Mouse (Mus musculus) heart, embryonic 14.5 days (tissue): Measurements from ENCODE around the gene Ppp1r3e. TPM values are rescaled to one million over a fixed set of nuclear protein-coding genes. Genes with fewer than 3 reads are reported as not detected.
A peak's percentile ranks its signal among the peaks of the same experiment; 100 is the strongest.

Experiments used
- ATAC-seq: fragments of 200-750 bp; cut with Nextera tagmentation; 2 replicates; pipeline ENCODE4 v1.8.0; 2017; ENCODE audit warnings: low read depth, moderate TSS enrichment; ENCODE audit not compliant: insufficient number of reproducible peaks, insufficient read depth, low FRiP score
- H3K27ac ChIP-seq, 2 experiments: fragments of 200-500 bp in 1 of 2; fragments of 300-500 bp in 1 of 2; sonication (generic) in 1 of 2; replicated peaks in 1 of 2; 2 replicates each; pipeline ENCODE4 v1.5.1; 2012 to 2014; ENCODE audit warnings: low read depth in 2 of 2, low read length in 2 of 2, control low read depth in 1 of 2, mild to moderate bottlenecking in 1 of 2, mixed read lengths in 1 of 2; ENCODE audit not compliant: control insufficient read depth in 1 of 2, insufficient read depth in 1 of 2
- H3K27me3 ChIP-seq: fragments of 300-500 bp; sonication (generic); 2 replicates; pipeline ENCODE4 v1.6.1; 2014; ENCODE audit warnings: mild to moderate bottlenecking, low read length, control low read depth; ENCODE audit not compliant: control insufficient read depth, insufficient read depth
- H3K36me3 ChIP-seq: fragments of 300-500 bp; sonication (generic); 2 replicates; pipeline ENCODE4 v1.6.1; 2014; ENCODE audit warnings: mild to moderate bottlenecking, control low read depth, low read length, mixed read lengths; ENCODE audit not compliant: control insufficient read depth, insufficient read depth
- H3K4me1 ChIP-seq, 2 experiments: fragments of 200-500 bp in 1 of 2; fragments of 300-500 bp in 1 of 2; sonication (generic) in 1 of 2; 2 replicates each; pipeline ENCODE4 v1.6.1; 2012 to 2014; ENCODE audit warnings: low read length in 2 of 2, control low read depth in 1 of 2, mixed read lengths in 1 of 2; ENCODE audit not compliant: control insufficient read depth in 2 of 2, insufficient read depth in 2 of 2
- H3K4me2 ChIP-seq: fragments of 300-500 bp; sonication (generic); 2 replicates; pipeline ENCODE4 v1.6.1; 2014; ENCODE audit warnings: mild to moderate bottlenecking, low read length
- H3K4me3 ChIP-seq, 2 experiments: fragments of 200-500 bp in 1 of 2; fragments of 300-500 bp in 1 of 2; sonication (generic) in 1 of 2; 2 replicates each; pipeline ENCODE4 v1.5.1; 2012 to 2014; ENCODE audit warnings: low read length in 2 of 2, mild to moderate bottlenecking in 2 of 2, control low read depth in 1 of 2, low read depth in 1 of 2, moderate library complexity in 1 of 2; ENCODE audit not compliant: control insufficient read depth in 1 of 2, insufficient read depth in 1 of 2
- H3K9ac ChIP-seq: fragments of 300-500 bp; sonication (generic); 2 replicates; pipeline ENCODE4 v1.6.1; 2014; ENCODE audit warnings: mild to moderate bottlenecking, low read length
- H3K9me3 ChIP-seq: fragments of 300-500 bp; sonication (generic); 2 replicates; pipeline ENCODE4 v1.6.1; 2016; ENCODE audit warnings: low read length, control low read depth; ENCODE audit not compliant: control insufficient read depth
- WGBS: fragments of 180-500 bp; shearing (Covaris S2); extraction: QIAGEN DNeasy Blood & Tissue Kit; methylation state at CpG from one replicate; pipeline ENCODE4 v1.1.7; 2014; 5-methylcytosine and 5-hydroxymethylcytosine counted together
- polyA plus RNA-seq: library from polyadenylated mRNA; unstranded; fragments of >200 nt; fragmentation: Nextera tagmentation; extraction: Ambion mirVana; gene quantifications from 2 replicates; pipeline ENCODE4 v1.2.1, GENCODE M21; 2014

Gene Ppp1r3e
- 1.7 and 1.9 TPM in 2 replicates for polyA plus RNA-seq

GRCm38 (mm10) chr14:54877048-54877715 is at the start of gene Ppp1r3e:
Gene Ppp1r3e, minus strand, starts transcription at chr14:54877550.
- no peaks in the 10 kb centered on the region for H3K27me3 ChIP-seq
- 1% methylated on average over 59 of the region's 61 CpGs for WGBS
- peak within 1 kb of the TSS; percentile 72 to 74 for H3K4me3 ChIP-seq
- H3K27ac ChIP-seq = peak within 1 kb of the TSS; percentile 78 to 79
- peak; percentile 79 for ATAC-seq
- H3K4me2 ChIP-seq = peak within 1 kb of the TSS; percentile 99
- peaks cover 5 to 10% of the 10 kb centered on the region in 2 experiments for H3K4me1 ChIP-seq
- peak within 1 kb of the TSS; percentile 82 for H3K9ac ChIP-seq
- H3K36me3 ChIP-seq = no peaks in the 10 kb centered on the region
- H3K9me3 ChIP-seq = no peaks in the 10 kb centered on the region

- WGBS = under 1% methylated on average over 50 of the region's 58 CpGs
These were observed 49.2 kb upstream of the Ppp1r3e start for GRCm38 (mm10) chr14:54926401-54927158.

GRCm38 (mm10) chr14:54925349-54926342 is 48.3 kb upstream of the Ppp1r3e start, which contains the start of gene Efs:
Gene Efs, minus strand, starts transcription at chr14:54926126.
- H3K27ac ChIP-seq = peak within 1 kb of the TSS; percentile 87 to 88
- H3K27me3 ChIP-seq = peaks cover 7% of the 10 kb centered on the region
- H3K36me3 ChIP-seq = peaks cover 9% of the 10 kb centered on the region; the same call in 1 of the 2 replicates
- peak within 1 kb of the TSS; percentile 49 to 61 for H3K4me3 ChIP-seq
- H3K4me2 ChIP-seq = peak within 1 kb of the TSS; percentile 98
- peaks cover 24 to 34% of the 10 kb centered on the region in 2 experiments for H3K4me1 ChIP-seq
- peak; percentile 60 for ATAC-seq
- 6% methylated on average over 56 of the region's 57 CpGs for WGBS
- H3K9me3 ChIP-seq = peaks cover 8% of the 10 kb centered on the region; the same call in 1 of the 2 replicates
- peak within 1 kb of the TSS; percentile 89 for H3K9ac ChIP-seq

More at GRCm38 (mm10) chr14:54926401-54927158, 49.2 kb upstream of the Ppp1r3e start:
- H3K4me1 ChIP-seq = peaks cover 24 to 35% of the 10 kb centered on the region in 2 experiments
- H3K36me3 ChIP-seq = 0 out of 2 replicates have a peak, but pooled peaks cover 5% of the 10 kb centered on the region
- peaks cover 7% of the 10 kb centered on the region for H3K27me3 ChIP-seq
- peak overlapping the region; percentile 98 for H3K4me2 ChIP-seq
- peaks cover 2% of the 10 kb centered on the region; the same call in 1 of the 2 replicates for H3K9me3 ChIP-seq
- H3K9ac ChIP-seq = peak overlapping the region; percentile 89
- peak; percentile 41 for ATAC-seq
- H3K27ac ChIP-seq = peak overlapping the region; percentile 87 to 88
- peak overlapping the region; percentile 49 to 61 for H3K4me3 ChIP-seq

- peak overlapping the region; percentile 89 for H3K9ac ChIP-seq
- H3K9me3 ChIP-seq = peaks cover 8% of the 10 kb centered on the region; the same call in 1 of the 2 replicates
- ATAC-seq = peak; percentile 49
- H3K27ac ChIP-seq = peak overlapping the region; percentile 87 to 88
- H3K27me3 ChIP-seq = peaks cover 7% of the 10 kb centered on the region
- H3K4me3 ChIP-seq = peak overlapping the region; percentile 49 to 61
- peaks cover 21 to 27% of the 10 kb centered on the region in 2 experiments for H3K4me1 ChIP-seq
- 25% methylated on average over 7 of the region's 7 CpGs for WGBS
- peak overlapping the region; percentile 98 for H3K4me2 ChIP-seq
- H3K36me3 ChIP-seq = peaks cover 17% of the 10 kb centered on the region
These were observed 47.4 kb upstream of the Ppp1r3e start for GRCm38 (mm10) chr14:54924641-54925348.

- Histone ChIP-seq H3K4me3 (no peak overlapping the region), H3K4me2 (no peak overlapping the region), H3K9me3 (peaks cover 8% of the 10 kb centered on the region; the same call in 1 of the 2 replicates), H3K27me3 (no peaks in the 10 kb centered on the region), H3K4me1 (peaks cover 13% of the 10 kb centered on the region in 2 experiments), H3K36me3 (peaks cover 58% of the 10 kb centered on the region), H3K27ac (no peak overlapping the region), H3K9ac (no peak overlapping the region)
- 87% methylated on average over 16 of the region's 16 CpGs for WGBS
- ATAC-seq = no peak
These were observed 42.8 kb upstream of the Ppp1r3e start for GRCm38 (mm10) chr14:54920076-54920685.

- Histone ChIP-seq H3K9me3 (no peaks in the 10 kb centered on the region), H3K9ac (peak overlapping the region; percentile 94), H3K36me3 (peaks cover 48% of the 10 kb centered on the region), H3K4me2 (peak overlapping the region; percentile 99), H3K4me1 (peaks cover 15 to 18% of the 10 kb centered on the region in 2 experiments), H3K27ac (peak overlapping the region in 1 of 2 experiments; percentile 72; a peak in 2 of 4 replicates), H3K27me3 (no peaks in the 10 kb centered on the region), H3K4me3 (peak overlapping the region; percentile 56 to 91)
- 18% methylated on average over 10 of the region's 10 CpGs for WGBS
- no peak for ATAC-seq
These were observed 36.0 kb upstream of the Ppp1r3e start for GRCm38 (mm10) chr14:54913343-54913742.
